Mouse (Mus musculus): ENCODE results near the gene BC024063.
"Not testable (repeated sequence)": the region's sequence is repeated elsewhere in the genome, so short reads cannot be mapped to it uniquely, and the experiment has no call there.

BC024063 gene

DNA sequence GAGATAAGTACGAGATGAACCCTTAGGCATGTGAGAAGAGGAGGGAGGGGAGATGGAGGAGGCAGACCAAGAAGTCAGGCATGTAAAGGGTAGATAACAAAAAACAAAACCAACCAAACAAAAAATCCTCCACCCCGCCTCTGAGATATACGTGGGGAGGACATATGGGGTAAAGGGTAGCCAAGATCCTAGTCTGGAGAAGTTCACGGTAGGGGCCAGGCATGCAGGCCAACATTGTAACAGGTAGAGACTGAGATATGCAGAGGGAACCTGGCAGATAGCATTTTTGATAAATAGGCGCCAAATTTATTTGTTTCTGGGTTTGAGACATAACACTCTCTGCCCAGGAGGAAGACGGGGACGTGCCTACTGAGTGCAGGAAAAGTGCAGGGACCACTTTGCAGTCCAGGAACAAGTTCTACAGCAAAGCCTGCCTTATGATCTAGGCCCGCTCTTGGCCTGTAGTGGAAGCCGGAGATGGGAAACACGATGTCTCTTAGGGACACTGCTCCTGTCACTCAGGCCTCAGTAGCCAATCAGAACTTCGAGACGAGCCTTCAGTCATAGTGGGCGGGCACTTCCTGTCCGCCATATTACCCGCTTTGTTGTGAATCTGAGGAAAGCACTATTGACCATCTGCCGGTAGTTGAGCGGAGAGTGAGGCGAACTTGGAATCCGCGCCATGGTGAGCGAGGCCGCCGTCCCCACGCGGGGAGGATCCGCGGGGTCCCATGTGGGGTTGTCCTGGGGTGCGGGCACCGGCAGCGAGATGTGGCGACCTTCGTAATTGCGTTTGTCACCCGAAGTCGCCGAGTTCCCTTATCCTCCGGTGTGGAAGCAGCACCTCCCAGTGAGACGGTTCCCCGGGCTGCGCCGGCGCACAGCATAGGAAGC, at the start of gene BC024063:
BC024063 (plus strand) TSS at position 626 of the 894 bp plus-strand sequence.
- peak; percentile 81 for DNase-seq (ENCODE audit: low read depth, low spot score)

DNA sequence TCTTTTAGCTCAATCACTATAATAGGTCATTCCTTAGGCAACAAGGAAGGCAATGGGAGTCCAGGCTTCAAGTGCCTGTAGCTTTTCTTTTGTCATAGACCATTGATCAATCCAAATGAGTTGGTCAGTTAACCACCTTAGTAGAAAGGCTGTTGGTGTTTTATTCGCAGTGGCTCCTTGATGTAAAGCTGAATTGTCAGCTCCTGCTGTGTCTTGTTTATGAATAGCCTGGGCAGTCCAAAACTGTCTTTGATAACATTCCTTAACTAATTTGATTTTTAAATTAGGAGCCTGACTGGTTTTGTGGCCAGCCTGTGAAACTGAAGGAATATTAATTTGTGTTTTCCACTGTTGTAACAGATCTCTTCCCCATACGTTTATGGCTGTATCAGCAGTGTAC, 41.0 kb upstream of the BC024063 start:
- no peak for DNase-seq (ENCODE audit: low read depth, low spot score)

DNA sequence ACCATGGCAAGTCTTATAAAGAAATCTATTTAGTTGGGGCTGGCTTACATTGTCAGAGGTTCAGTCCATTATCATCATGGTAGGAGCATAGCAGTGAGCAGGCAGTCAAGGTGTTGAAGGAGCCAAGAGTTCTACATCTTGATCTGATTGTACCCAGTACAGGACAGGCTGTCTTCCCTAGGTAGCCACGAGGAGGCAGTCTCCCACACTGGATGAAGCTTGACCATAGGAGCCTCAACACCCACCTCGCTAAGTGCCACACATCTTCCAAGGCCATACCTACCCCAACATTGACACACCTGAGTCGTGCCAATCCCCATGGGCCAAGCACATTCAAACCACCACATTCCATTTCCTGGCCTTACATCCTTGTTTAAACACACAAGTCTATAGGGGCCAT, 36.5 kb upstream of the BC024063 start:
- no peak for DNase-seq (ENCODE audit: low read depth, low spot score)

DNA sequence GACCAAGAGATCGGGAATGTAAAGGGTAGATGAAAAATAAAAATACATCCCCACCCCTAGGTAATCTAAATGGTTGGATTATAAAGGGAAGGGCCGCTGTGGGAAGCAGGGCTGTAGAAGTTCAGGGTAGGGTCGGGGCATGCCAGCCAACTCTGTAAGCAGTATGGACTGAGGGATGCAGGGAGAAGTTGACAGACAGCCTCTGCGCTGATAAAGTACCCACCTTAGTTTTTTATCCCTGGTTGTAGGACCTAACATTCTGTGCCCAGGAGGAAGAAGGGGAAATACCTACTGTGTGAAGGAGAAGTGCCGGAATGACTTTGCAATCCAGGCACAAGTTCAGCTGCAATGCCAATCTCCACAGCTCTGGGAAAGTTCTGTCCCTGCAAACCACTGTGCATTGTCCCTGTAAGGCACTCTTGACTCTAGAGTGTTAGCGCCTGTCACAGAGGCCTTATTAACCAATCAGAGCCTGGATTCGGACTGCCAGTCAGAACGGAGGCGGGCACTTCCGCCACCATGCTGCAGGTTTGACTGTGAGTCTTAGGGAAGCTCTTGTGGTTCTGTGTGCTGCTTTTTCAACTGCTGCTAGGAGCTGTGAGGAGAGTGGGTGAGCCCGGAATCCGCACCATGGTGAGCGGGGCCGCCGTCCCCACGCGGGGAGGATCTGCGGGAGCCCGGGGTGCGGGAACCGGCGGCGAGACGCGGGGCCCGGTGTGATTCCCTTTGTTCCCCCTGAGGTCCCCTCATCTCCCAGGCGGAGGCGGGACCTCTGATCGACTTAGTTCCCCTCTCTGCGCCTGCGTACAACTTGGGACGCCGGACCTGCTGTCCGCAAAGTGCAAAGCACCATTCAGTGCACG, 35.3 kb upstream of the BC024063 start, which contains the start of gene Zfp873:
Zfp873 (plus strand) TSS at position 527 of the 863 bp plus-strand sequence.
- DNase-seq (ENCODE audit: low read depth, low spot score) = peak; percentile 92

DNA sequence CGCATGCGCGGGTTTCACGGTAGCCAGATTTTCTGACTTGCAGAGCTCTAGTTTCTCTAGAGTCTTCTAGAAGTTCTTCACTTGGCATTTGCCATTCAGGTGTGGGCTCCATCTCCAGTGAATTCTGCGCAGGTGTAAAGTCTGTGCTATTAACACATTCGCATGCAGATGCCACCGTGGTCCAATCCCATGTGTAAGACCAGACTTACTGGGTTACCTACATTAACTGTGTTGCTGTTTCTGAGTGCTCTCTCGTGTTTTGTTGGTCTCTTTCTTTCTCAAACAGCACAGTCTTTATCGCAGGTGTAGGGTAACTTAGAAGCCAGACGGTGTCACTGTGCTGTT, 34.7 kb upstream of the BC024063 start:
- DNase-seq (ENCODE audit: low read depth, low spot score) = not testable (repeated sequence)

DNA sequence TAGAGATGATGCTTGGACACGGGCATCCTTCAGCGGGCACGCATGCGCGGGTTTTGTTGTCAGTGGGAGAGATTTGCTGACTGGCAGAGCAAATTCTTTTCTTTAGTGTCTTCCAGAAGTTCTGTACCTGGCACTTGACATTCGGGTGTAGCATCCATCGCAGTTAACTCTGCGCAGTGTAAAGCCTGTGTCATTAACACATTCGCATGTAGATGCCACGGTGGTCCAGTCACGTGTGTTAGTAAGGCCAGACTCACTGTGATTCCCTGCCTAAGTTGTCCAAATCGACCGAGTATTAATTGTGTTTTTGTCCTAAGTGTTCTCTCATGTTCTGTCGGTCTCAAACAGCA, 444 bp downstream of the BC024063 start:
- peak; percentile 1 for DNase-seq (ENCODE audit: low read depth, low spot score)

DNA sequence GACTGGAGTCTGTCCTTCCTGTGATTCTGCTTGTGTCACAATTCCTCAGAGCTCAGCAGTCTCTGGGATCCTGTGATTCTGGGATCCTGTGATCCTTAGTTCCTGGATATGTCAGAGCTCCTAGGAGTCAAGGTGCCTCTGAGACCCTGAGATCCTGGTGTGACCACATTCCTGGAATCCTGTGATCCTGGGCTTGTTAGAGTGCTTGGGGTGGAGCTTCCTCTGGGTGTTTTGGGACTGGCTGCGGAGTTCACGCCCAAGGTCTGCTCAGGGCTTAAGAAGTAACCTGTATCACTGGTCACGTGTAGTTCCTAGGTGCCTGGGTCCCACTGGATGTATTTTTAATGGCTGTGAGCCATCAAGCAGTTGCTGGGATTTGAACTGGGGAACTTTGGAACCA, 34.1 kb downstream of the BC024063 start:
- DNase-seq (ENCODE audit: low read depth, low spot score) = no peak

DNA sequence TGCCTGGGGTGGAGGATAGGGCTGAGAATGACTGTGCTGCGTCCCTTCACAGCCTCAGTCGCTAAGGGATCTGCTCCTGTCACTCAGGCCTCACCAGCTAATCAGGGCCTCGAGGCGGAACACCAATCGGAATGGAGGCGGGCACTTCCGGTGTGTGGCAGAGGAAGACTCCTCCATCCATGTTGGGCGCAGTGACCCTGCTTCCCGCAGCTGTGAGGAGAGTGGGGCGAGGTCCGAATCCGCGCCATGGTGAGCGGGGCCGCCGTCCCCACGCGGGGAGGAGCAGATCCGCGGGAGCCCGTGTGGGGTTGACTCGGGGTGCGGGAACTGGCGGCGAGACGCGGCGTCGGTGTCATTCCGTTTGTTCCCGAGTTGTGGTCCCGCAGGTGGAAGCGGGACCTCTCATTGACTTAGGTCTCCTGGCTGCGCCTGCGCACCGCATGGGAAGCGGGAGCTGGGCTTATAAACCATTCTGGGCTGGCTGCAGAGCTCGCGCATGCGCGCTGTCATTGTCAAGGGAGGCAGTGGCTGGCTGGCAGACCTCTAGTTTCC, 44.8 kb downstream of the BC024063 start, which contains the start of gene AU041133:
AU041133 (plus strand) TSS at position 164 of the 552 bp plus-strand sequence.
- peak; percentile 91 for DNase-seq (ENCODE audit: low read depth, low spot score)

DNA sequence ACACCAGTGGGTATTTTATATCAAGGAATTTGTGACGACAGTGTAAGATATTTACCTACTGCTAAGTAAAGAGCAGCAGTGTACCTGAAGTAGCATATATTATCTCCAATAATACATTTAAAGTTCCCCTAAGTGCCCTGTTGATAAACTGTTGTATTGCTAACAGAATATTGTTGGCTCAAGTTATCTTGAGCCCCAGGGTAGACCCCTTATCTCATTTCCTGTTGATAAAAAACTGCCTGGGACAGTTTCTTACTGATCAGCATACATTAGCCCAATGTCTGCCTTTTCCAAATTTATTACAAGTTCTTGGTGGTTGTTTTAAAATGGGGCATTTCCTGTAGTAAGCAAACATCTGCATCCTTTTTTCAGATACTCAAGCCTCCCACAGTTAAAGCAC, 62.1 kb downstream of the BC024063 start:
- DNase-seq (ENCODE audit: low read depth, low spot score) = no peak

DNA sequence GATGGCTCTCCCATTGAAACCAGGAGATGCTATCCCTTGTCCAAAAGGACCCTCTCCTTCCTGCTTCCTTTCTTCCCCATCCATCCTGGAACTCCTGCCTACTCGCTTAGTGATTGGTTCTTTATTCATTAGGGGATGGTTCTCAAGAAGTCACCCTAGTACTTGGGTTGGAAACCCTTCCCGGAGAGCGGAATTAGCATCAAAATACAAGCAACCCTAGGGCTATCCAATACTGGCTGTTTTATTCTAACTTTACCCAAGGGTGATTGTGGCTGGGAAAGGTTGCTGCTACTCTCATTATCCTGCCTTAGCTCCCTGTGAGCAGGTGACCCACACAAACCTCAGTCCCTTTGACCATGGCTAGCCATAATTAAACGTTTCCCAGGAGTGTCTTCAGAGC, 64.4 kb downstream of the BC024063 start:
- DNase-seq (ENCODE audit: low read depth, low spot score) = no peak
